Mouse (Mus musculus): ENCODE results near the gene Lmna. TPM values are rescaled to one million over a fixed set of nuclear protein-coding genes. Genes with fewer than 3 reads are reported as not detected.
A peak's percentile ranks its signal among the peaks of the same experiment; 100 is the strongest.

The Lmna gene
- polyA plus RNA-seq, 1 experiment from 2014 or later, result 96.0 TPM

GRCm38 (mm10) chr3:88541622-88542401, 32.1 kb upstream of the Lmna start:
- H3K4me3 ChIP-seq (ENCODE audit: low read depth, low read length), result no peak overlapping the region
- H3K9me3 ChIP-seq (ENCODE audit: control insufficient read depth, low read length), result no peaks in the 10 kb centered on the region
- H3K9ac ChIP-seq (ENCODE audit: low read length), result no peak overlapping the region
- DNase-seq (ENCODE audit: low spot score) (no peak), ATAC-seq (replicated peaks; ENCODE audit: low FRiP score, low TSS enrichment, low read depth) (no peak)
- H3K36me3 ChIP-seq (ENCODE audit: control insufficient read depth, insufficient read depth, low read length), result peaks cover 48% of the 10 kb centered on the region
- H3K27ac ChIP-seq (ENCODE audit: low read depth), result no peak overlapping the region
- peaks cover 17% of the 10 kb centered on the region for H3K4me1 ChIP-seq (replicated peaks; ENCODE audit: control insufficient read depth, insufficient read depth, low read length)
- WGBS, result 73% methylated on average over 6 of the region's 7 CpGs
- H3K4me2 ChIP-seq (ENCODE audit: low read length), result no peak overlapping the region
- no peaks in the 10 kb centered on the region for H3K27me3 ChIP-seq (replicated peaks; ENCODE audit: control insufficient read depth, insufficient read depth, low read length)

- H3K9ac ChIP-seq (ENCODE audit: low read length), result no peak overlapping the region
- ATAC-seq (replicated peaks; ENCODE audit: low FRiP score, low TSS enrichment, low read depth) (no peak), DNase-seq (ENCODE audit: low spot score) (no peak)
- no peak overlapping the region for H3K4me2 ChIP-seq (ENCODE audit: low read length)
- H3K4me3 ChIP-seq (ENCODE audit: low read depth, low read length), result no peak overlapping the region
- H3K9me3 ChIP-seq (ENCODE audit: control insufficient read depth, low read length), result no peaks in the 10 kb centered on the region
- H3K4me1 ChIP-seq (replicated peaks; ENCODE audit: control insufficient read depth, insufficient read depth, low read length), result peaks cover 34% of the 10 kb centered on the region
- no peak overlapping the region for H3K27ac ChIP-seq (ENCODE audit: low read depth)
- no peaks in the 10 kb centered on the region for H3K27me3 ChIP-seq (replicated peaks; ENCODE audit: control insufficient read depth, insufficient read depth, low read length)
- WGBS, result 58% methylated on average over 5 of the region's 5 CpGs
- peaks cover 61% of the 10 kb centered on the region for H3K36me3 ChIP-seq (ENCODE audit: control insufficient read depth, insufficient read depth, low read length)
These were observed 30.3 kb upstream of the Lmna start for GRCm38 (mm10) chr3:88540085-88540484.

- Histone ChIP-seq H3K9ac (ENCODE audit: low read length) (no peak overlapping the region), H3K27ac (ENCODE audit: low read depth) (no peak overlapping the region), H3K36me3 (ENCODE audit: control insufficient read depth, insufficient read depth, low read length) (peaks cover 65% of the 10 kb centered on the region), H3K9me3 (ENCODE audit: control insufficient read depth, low read length) (no peaks in the 10 kb centered on the region), H3K4me2 (ENCODE audit: low read length) (no peak overlapping the region), H3K4me3 (ENCODE audit: low read depth, low read length) (no peak overlapping the region), H3K27me3 (replicated peaks; ENCODE audit: control insufficient read depth, insufficient read depth, low read length) (no peaks in the 10 kb centered on the region), H3K4me1 (replicated peaks; ENCODE audit: control insufficient read depth, insufficient read depth, low read length) (peaks cover 41% of the 10 kb centered on the region)
- 35% methylated on average over 3 of the region's 3 CpGs for WGBS
- DNase-seq (ENCODE audit: low spot score) (no peak), ATAC-seq (replicated peaks; ENCODE audit: low FRiP score, low TSS enrichment, low read depth) (no peak)
These were observed 29.6 kb upstream of the Lmna start for GRCm38 (mm10) chr3:88539397-88539796.

- no peak for DNase-seq (ENCODE audit: low spot score)
- Histone ChIP-seq H3K4me2 (ENCODE audit: low read length) (no peak overlapping the region), H3K9ac (ENCODE audit: low read length) (no peak overlapping the region), H3K36me3 (ENCODE audit: control insufficient read depth, insufficient read depth, low read length) (peaks cover 66% of the 10 kb centered on the region), H3K27me3 (replicated peaks; ENCODE audit: control insufficient read depth, insufficient read depth, low read length) (no peaks in the 10 kb centered on the region), H3K4me3 (ENCODE audit: low read depth, low read length) (no peak overlapping the region), H3K27ac (ENCODE audit: low read depth) (no peak overlapping the region), H3K4me1 (replicated peaks; ENCODE audit: control insufficient read depth, insufficient read depth, low read length) (peaks cover 49% of the 10 kb centered on the region), H3K9me3 (ENCODE audit: control insufficient read depth, low read length) (no peaks in the 10 kb centered on the region)
- ATAC-seq (replicated peaks; ENCODE audit: low FRiP score, low TSS enrichment, low read depth), result no peak
- 60% methylated on average over 9 of the region's 9 CpGs for WGBS
These were observed 28.8 kb upstream of the Lmna start for GRCm38 (mm10) chr3:88538271-88539145.

- ATAC-seq (replicated peaks; ENCODE audit: low FRiP score, low TSS enrichment, low read depth), result no peak
- Histone ChIP-seq H3K27ac (ENCODE audit: low read depth) (no peak overlapping the region), H3K4me1 (replicated peaks; ENCODE audit: control insufficient read depth, insufficient read depth, low read length) (peaks cover 49% of the 10 kb centered on the region), H3K9ac (ENCODE audit: low read length) (peak overlapping the region; percentile 10; the same call in 1 of the 2 replicates), H3K9me3 (ENCODE audit: control insufficient read depth, low read length) (no peaks in the 10 kb centered on the region), H3K36me3 (ENCODE audit: control insufficient read depth, insufficient read depth, low read length) (peaks cover 63% of the 10 kb centered on the region), H3K4me2 (ENCODE audit: low read length) (peak overlapping the region; percentile 96), H3K27me3 (replicated peaks; ENCODE audit: control insufficient read depth, insufficient read depth, low read length) (no peaks in the 10 kb centered on the region), H3K4me3 (ENCODE audit: low read depth, low read length) (no peak overlapping the region)
- no peak for DNase-seq (ENCODE audit: low spot score)
- 74% methylated on average over 6 of the region's 6 CpGs for WGBS
These were observed 27.4 kb upstream of the Lmna start for GRCm38 (mm10) chr3:88537146-88537545.

- peak; percentile 10; the same call in 1 of the 2 replicates for ATAC-seq (replicated peaks; ENCODE audit: low FRiP score, low TSS enrichment, low read depth)
- H3K4me1 ChIP-seq (replicated peaks; ENCODE audit: control insufficient read depth, insufficient read depth, low read length), result peaks cover 49% of the 10 kb centered on the region
- H3K4me2 ChIP-seq (ENCODE audit: low read length), result peak overlapping the region; percentile 96
- H3K9me3 ChIP-seq (ENCODE audit: control insufficient read depth, low read length), result no peaks in the 10 kb centered on the region
- H3K4me3 ChIP-seq (ENCODE audit: low read depth, low read length), result peak overlapping the region; percentile 97
- 8% methylated on average over 63 of the region's 64 CpGs for WGBS
- peak; percentile 81 for DNase-seq (ENCODE audit: low spot score)
- H3K36me3 ChIP-seq (ENCODE audit: control insufficient read depth, insufficient read depth, low read length), result peaks cover 60% of the 10 kb centered on the region
- H3K27ac ChIP-seq (ENCODE audit: low read depth), result peak overlapping the region; percentile 51; the same call in 1 of the 2 replicates
- H3K27me3 ChIP-seq (replicated peaks; ENCODE audit: control insufficient read depth, insufficient read depth, low read length), result no peaks in the 10 kb centered on the region
- peak overlapping the region; percentile 29 for H3K9ac ChIP-seq (ENCODE audit: low read length)
These were observed 26.6 kb upstream of the Lmna start for GRCm38 (mm10) chr3:88536103-88536930.

- DNase-seq (ENCODE audit: low spot score) (no peak), ATAC-seq (replicated peaks; ENCODE audit: low FRiP score, low TSS enrichment, low read depth) (no peak)
- H3K4me3 ChIP-seq (ENCODE audit: low read depth, low read length), result peak overlapping the region; percentile 97; the same call in 1 of the 2 replicates
- H3K9ac ChIP-seq (ENCODE audit: low read length), result peak overlapping the region; percentile 96
- no peaks in the 10 kb centered on the region for H3K27me3 ChIP-seq (replicated peaks; ENCODE audit: control insufficient read depth, insufficient read depth, low read length)
- H3K4me1 ChIP-seq (replicated peaks; ENCODE audit: control insufficient read depth, insufficient read depth, low read length), result peaks cover 49% of the 10 kb centered on the region
- no peak overlapping the region for H3K27ac ChIP-seq (ENCODE audit: low read depth)
- H3K9me3 ChIP-seq (ENCODE audit: control insufficient read depth, low read length), result no peaks in the 10 kb centered on the region
- WGBS, result 48% methylated on average over 4 of the region's 4 CpGs
- H3K36me3 ChIP-seq (ENCODE audit: control insufficient read depth, insufficient read depth, low read length), result peaks cover 52% of the 10 kb centered on the region
- peak overlapping the region; percentile 96 for H3K4me2 ChIP-seq (ENCODE audit: low read length)
These were observed 25.8 kb upstream of the Lmna start for GRCm38 (mm10) chr3:88535527-88535926.

- no peak overlapping the region for H3K27ac ChIP-seq (ENCODE audit: low read depth)
- no peak for DNase-seq (ENCODE audit: low spot score)
- H3K4me1 ChIP-seq (replicated peaks; ENCODE audit: control insufficient read depth, insufficient read depth, low read length), result peaks cover 54% of the 10 kb centered on the region
- H3K27me3 ChIP-seq (replicated peaks; ENCODE audit: control insufficient read depth, insufficient read depth, low read length), result no peaks in the 10 kb centered on the region
- H3K4me2 ChIP-seq (ENCODE audit: low read length), result peak overlapping the region; percentile 96
- H3K9ac ChIP-seq (ENCODE audit: low read length), result peak overlapping the region; percentile 96
- H3K9me3 ChIP-seq (ENCODE audit: control insufficient read depth, low read length), result no peaks in the 10 kb centered on the region
- H3K4me3 ChIP-seq (ENCODE audit: low read depth, low read length), result peak overlapping the region; percentile 97; the same call in 1 of the 2 replicates
- WGBS, result 22% methylated on average over 3 of the region's 3 CpGs
- H3K36me3 ChIP-seq (ENCODE audit: control insufficient read depth, insufficient read depth, low read length), result peaks cover 47% of the 10 kb centered on the region
- no peak for ATAC-seq (replicated peaks; ENCODE audit: low FRiP score, low TSS enrichment, low read depth)
These were observed 25.2 kb upstream of the Lmna start for GRCm38 (mm10) chr3:88535005-88535404.
